Mouse (Mus musculus) forebrain, embryonic 11.5 days (tissue): ENCODE data around the gene Spryd7. TPM values are rescaled to one million over a fixed set of nuclear protein-coding genes. Genes with fewer than 3 reads are reported as not detected.
A peak's percentile ranks its signal among the peaks of the same experiment; 100 is the strongest.
"Not testable (repeated sequence)": the region's sequence is repeated elsewhere in the genome, so short reads cannot be mapped to it uniquely, and the experiment has no call there.

Experiments used
- ATAC-seq: fragments of 200-750 bp; cut with Nextera tagmentation; replicated peaks from 2 replicates; pipeline ENCODE4 v1.8.0; 2017; ENCODE audit warnings: moderate TSS enrichment; ENCODE audit not compliant: low FRiP score
- DNase-seq: peaks from one replicate; pipeline ENCODE4 v3.0.0-alpha.2; 2017; ENCODE audit warnings: low spot score
- H3K27ac ChIP-seq: fragments of 300-500 bp; sonication (generic); 2 replicates; pipeline ENCODE4 v1.5.1; 2014; ENCODE audit warnings: low read depth, low read length
- H3K27me3 ChIP-seq: fragments of 300-500 bp; sonication (generic); 2 replicates; pipeline ENCODE4 v1.6.1; 2014; ENCODE audit warnings: mild to moderate bottlenecking, low read length, mixed read lengths; ENCODE audit not compliant: control insufficient read depth, insufficient read depth
- H3K36me3 ChIP-seq: fragments of 300-500 bp; sonication (generic); 2 replicates; pipeline ENCODE4 v1.6.1; 2014; ENCODE audit warnings: mild to moderate bottlenecking, low read length, moderate library complexity, mixed read lengths; ENCODE audit not compliant: control insufficient read depth, insufficient read depth
- H3K4me1 ChIP-seq: fragments of 300-500 bp; sonication (generic); replicated peaks from 2 replicates; pipeline ENCODE4 v1.6.1; 2014; ENCODE audit warnings: low read length, mixed read lengths; ENCODE audit not compliant: control insufficient read depth, insufficient read depth
- H3K4me2 ChIP-seq: fragments of 300-500 bp; sonication (generic); 2 replicates; pipeline ENCODE4 v1.6.1; 2014; ENCODE audit warnings: low read depth, mild to moderate bottlenecking, low read length, moderate library complexity, mixed read lengths; ENCODE audit not compliant: severe bottlenecking
- H3K4me3 ChIP-seq: fragments of 300-500 bp; sonication (generic); 2 replicates; pipeline ENCODE4 v1.5.1; 2014; ENCODE audit warnings: low read depth, low read length
- H3K9ac ChIP-seq: fragments of 300-500 bp; sonication (generic); 2 replicates; pipeline ENCODE4 v1.6.1; 2014; ENCODE audit warnings: low read length
- H3K9me3 ChIP-seq: fragments of 300-500 bp; sonication (generic); 2 replicates; pipeline ENCODE4 v1.6.1; 2016; ENCODE audit warnings: low read length, mixed read lengths; ENCODE audit not compliant: control insufficient read depth
- WGBS: fragments of 180-500 bp; shearing (Covaris S2); extraction: QIAGEN DNeasy Blood & Tissue Kit; methylation state at CpG from one replicate; pipeline ENCODE4 v1.1.7; 2014; 5-methylcytosine and 5-hydroxymethylcytosine counted together
- polyA plus RNA-seq: library from polyadenylated mRNA; unstranded; fragments of >200 nt; fragmentation: Nextera tagmentation; extraction: Ambion mirVana; gene quantifications from 2 replicates; pipeline ENCODE4 v1.2.1, GENCODE M21; 2014

The Spryd7 gene
- polyA plus RNA-seq, 1 experiment from 2014 or later = 16.6 TPM

DNA sequence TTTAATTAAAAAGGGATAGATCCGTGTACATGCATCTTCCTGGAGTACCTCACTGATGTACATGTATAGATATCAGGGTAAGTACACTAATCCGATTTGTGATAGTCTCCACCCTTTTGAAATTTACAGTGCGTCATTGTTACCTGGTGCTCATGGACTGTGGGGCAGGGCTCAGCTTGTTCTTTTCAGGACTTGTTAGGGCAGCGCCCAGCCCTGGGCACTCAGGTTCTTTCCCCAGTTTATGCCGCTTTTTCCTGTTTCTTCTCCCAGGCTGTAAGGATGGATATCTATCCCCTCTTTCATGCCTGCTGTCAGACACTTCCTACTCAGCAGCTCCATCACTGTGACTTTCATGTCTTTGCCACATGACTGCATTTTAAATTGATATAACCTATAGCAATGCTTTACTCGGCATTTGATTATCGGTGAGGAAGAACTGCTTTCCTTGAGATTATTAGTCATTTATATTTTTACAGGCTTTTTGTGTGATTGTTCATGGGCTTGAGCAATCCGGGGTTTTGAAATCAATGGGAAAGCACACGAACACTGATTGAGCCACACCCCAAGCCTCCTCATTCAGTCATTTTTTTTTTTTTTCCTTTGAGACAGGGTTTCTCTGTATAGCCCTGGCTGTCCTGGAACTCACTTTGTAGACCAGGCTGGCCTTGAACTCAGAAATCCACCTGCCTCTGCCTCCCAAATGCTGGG lies 40.2 kb upstream of the Spryd7 start:
- no peak for ATAC-seq
- no peak overlapping the region for H3K27ac ChIP-seq
- WGBS = 91% methylated on average over 9 of the region's 9 CpGs

DNA sequence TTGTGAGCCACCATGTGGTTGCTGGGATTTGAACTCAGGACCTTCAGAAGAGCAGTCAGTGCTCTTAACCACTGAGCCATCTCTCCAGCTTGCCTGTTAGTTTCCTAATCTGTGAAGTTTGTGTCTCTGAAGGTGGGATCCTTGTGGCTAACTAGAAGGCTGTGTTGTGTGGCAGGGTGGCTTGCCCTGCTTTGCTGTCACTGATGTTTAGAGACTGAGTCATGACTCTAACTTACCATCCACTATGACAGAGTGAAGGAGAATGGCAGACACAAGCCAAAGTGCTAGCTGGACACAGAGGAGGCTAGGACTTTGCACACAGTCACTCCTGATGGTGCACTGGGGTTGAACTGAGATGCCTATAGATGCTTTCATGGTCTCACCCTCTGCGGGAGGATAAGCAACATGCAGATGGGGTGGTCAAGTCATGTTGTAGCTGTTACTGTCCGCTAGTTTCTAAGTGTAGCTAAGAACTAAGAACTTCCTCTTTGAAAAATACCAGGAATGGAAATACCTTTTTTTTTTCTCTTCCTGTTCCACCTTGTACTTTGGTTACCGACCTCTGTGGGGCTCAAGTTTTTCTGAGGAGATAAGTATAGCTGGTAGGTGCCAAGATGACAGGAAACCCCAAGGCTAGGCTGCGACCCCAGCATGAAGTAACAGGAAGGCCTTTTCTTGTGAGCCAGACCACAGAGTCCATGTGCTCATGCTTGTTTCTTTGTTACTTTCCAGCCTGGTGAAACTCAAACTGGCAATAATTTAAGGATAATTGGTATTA lies 32.8 kb upstream of the Spryd7 start:
- DNase-seq (no peak), ATAC-seq (no peak)
- H3K4me2 ChIP-seq = no peak overlapping the region

More for the DNA sequence above, 40.2 kb upstream of the Spryd7 start:
- no peaks in the 10 kb centered on the region for H3K9me3 ChIP-seq
- H3K4me1 ChIP-seq = peaks cover 2% of the 10 kb centered on the region; the same call in 1 of the 2 replicates
- H3K4me2 ChIP-seq = no peak overlapping the region
- no peak for DNase-seq
- H3K4me3 ChIP-seq = no peak overlapping the region
- H3K9ac ChIP-seq = no peak overlapping the region
- no peaks in the 10 kb centered on the region for H3K36me3 ChIP-seq
- H3K27me3 ChIP-seq = no peaks in the 10 kb centered on the region

DNA sequence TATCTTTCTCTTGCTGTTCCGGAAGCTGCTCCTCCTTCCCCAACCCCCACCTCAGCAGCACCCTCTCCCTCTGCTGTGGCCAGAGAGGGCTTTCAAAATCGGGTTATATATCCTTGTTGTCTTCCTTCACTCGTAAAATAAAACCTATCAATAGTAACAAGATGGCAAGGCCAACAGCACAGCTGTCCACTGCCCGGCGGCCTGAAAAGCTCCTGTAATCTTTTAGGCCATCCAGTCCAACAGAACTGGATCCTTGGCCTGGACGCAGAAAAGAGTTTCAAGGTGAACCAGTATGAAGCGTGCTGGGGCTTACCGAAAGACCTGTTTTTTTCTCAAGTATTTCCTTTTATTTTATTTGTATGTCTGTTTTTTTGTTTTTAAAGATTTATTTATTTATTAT lies 19.3 kb upstream of the Spryd7 start:
- no peak for ATAC-seq

More for the DNA sequence above, 32.8 kb upstream of the Spryd7 start:
- no peaks in the 10 kb centered on the region for H3K36me3 ChIP-seq
- 86% methylated on average over 4 of the region's 4 CpGs for WGBS
- no peaks in the 10 kb centered on the region for H3K9me3 ChIP-seq
- no peak overlapping the region for H3K4me3 ChIP-seq
- H3K9ac ChIP-seq = no peak overlapping the region
- no peak overlapping the region for H3K27ac ChIP-seq
- H3K4me1 ChIP-seq = no peaks in the 10 kb centered on the region
- H3K27me3 ChIP-seq = no peaks in the 10 kb centered on the region

DNA sequence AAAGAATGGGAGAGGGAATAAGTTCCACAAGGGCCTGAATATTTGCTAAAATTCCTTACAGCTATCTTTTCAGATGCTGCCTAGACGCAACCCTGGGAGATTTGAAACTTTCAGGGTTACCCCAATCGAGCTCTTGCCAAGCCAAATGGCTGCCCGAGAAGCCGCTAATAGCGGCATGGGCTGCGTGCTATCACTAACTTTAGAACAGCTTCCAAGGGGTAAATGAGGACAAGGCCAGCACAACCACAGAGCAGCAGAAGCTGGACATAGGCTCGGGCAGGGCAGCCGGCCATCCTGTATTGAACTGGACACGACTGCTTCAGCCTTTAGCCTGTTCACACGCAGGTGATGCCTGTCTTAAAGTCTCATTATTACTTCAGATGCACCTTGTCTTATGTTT lies 18.4 kb upstream of the Spryd7 start:
- Histone ChIP-seq H3K4me1 (no peaks in the 10 kb centered on the region), H3K4me3 (no peak overlapping the region), H3K9me3 (no peaks in the 10 kb centered on the region), H3K9ac (no peak overlapping the region), H3K36me3 (no peaks in the 10 kb centered on the region), H3K27me3 (no peaks in the 10 kb centered on the region), H3K4me2 (no peak overlapping the region), H3K27ac (no peak overlapping the region)
- no peak for DNase-seq
- no peak for ATAC-seq
- 90% methylated on average over 10 of the region's 10 CpGs for WGBS

More for the DNA sequence above, 19.3 kb upstream of the Spryd7 start:
- Histone ChIP-seq H3K4me1 (no peaks in the 10 kb centered on the region), H3K4me3 (no peak overlapping the region), H3K36me3 (no peaks in the 10 kb centered on the region), H3K4me2 (no peak overlapping the region), H3K27ac (no peak overlapping the region), H3K27me3 (no peaks in the 10 kb centered on the region), H3K9me3 (no peaks in the 10 kb centered on the region), H3K9ac (no peak overlapping the region)
- DNase-seq = no peak
- WGBS = 94% methylated on average over 8 of the region's 8 CpGs

DNA sequence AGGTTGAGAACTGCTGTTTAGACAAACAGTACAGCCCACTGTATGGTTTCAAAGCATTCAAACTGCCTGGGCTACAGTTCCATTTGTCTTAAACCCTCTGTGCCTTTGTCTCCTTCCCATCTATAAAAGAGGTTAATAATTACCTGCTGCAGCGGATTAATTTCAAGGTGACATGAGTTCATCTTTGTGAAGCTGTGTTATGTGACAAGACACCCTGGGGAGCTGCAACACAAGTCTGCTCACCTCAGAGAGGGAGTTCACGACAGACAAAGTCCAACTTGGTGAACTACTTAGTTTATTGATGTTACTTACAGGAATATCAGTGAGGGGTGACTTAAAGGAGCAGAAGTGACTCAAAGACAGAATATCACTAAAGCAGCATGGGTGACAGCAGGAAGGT lies 15.4 kb upstream of the Spryd7 start:
- no peak overlapping the region for H3K4me2 ChIP-seq
- WGBS = 71% methylated on average over 2 of the region's 2 CpGs
- H3K9ac ChIP-seq = no peak overlapping the region
- H3K27ac ChIP-seq = no peak overlapping the region
- ATAC-seq (no peak), DNase-seq (no peak)
- H3K9me3 ChIP-seq = no peaks in the 10 kb centered on the region
- no peaks in the 10 kb centered on the region for H3K36me3 ChIP-seq
- no peak overlapping the region for H3K4me3 ChIP-seq
- no peaks in the 10 kb centered on the region for H3K4me1 ChIP-seq
- no peaks in the 10 kb centered on the region for H3K27me3 ChIP-seq

DNA sequence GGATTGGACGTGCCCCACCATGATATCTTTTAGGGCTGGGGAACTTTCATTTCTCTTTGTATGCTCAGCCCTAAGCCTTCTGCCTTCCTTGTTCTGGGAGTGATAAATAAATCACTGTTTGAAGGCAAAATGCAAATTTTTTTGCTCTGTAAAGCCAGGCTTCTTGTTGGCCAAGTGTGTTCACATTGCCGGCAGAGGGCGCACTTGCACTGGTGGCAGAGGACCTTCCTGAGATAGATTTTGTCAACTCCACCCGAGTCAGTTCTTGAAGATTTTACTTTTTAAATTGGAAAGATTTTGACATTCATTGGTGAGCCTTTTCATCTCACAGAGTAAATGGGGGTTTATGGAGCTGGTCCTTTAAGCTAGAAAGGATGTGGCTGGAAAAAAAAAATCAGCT lies 14.7 kb upstream of the Spryd7 start:
- H3K4me2 ChIP-seq = no peak overlapping the region
- no peaks in the 10 kb centered on the region for H3K27me3 ChIP-seq
- no peaks in the 10 kb centered on the region for H3K36me3 ChIP-seq
- H3K4me3 ChIP-seq = no peak overlapping the region
- H3K9ac ChIP-seq = no peak overlapping the region
- H3K27ac ChIP-seq = no peak overlapping the region
- H3K9me3 ChIP-seq = no peaks in the 10 kb centered on the region
- 15% methylated on average over 4 of the region's 4 CpGs for WGBS
- DNase-seq (peak; percentile 90), ATAC-seq (no peak)
- H3K4me1 ChIP-seq = no peaks in the 10 kb centered on the region

DNA sequence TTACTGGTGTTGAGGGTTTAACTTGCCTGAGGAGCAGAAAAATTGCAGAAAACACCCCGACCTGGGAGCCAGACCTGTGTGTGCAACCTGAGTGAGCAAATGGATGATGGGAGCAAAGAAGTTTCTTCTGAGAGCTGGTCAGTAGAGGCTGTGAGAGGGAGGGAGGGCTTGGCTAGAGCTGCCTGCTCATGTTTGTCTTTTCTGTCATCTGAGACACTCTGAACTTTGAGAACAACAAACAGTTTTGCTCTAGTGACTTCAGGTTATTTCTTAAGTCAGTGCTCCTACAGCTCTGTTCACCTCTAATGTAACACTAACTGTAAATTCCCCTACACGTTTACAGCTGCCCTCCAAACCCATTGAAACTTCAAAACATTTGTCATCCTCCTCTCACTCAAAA lies 12.7 kb upstream of the Spryd7 start:
- WGBS = 75% methylated on average over 2 of the region's 2 CpGs

DNA sequence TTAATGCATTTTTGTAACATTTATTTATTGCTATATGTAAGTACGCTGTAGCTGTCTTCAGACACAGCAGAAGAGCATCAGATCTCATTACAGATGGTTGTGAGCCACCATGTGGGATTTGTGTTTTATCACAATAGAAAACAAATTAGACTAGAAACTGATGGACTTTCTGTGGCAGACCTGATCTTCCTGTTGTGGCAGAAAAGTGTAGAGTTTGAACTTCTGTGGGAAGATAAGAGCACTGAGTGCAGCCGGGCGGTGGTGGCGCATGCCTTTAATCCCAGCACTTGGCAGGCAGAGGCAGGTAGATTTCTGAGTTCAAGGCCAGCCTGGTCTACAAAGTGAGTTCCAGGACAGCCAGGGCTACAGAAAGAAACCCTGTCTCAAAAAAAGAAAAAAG lies 9.5 kb upstream of the Spryd7 start:
- not testable (repeated sequence) for H3K9ac ChIP-seq, H3K4me1 ChIP-seq, H3K27ac ChIP-seq, H3K36me3 ChIP-seq, ATAC-seq, H3K4me3 ChIP-seq, H3K4me2 ChIP-seq, H3K9me3 ChIP-seq, DNase-seq, H3K27me3 ChIP-seq
- WGBS = 98% methylated on average over 4 of the region's 4 CpGs

More for the DNA sequence above, 12.7 kb upstream of the Spryd7 start:
- no peak overlapping the region for H3K27ac ChIP-seq
- ATAC-seq (no peak), DNase-seq (no peak)
- no peaks in the 10 kb centered on the region for H3K9me3 ChIP-seq
- H3K27me3 ChIP-seq = no peaks in the 10 kb centered on the region
- H3K4me2 ChIP-seq = no peak overlapping the region
- H3K4me1 ChIP-seq = no peaks in the 10 kb centered on the region
- H3K4me3 ChIP-seq = no peak overlapping the region
- no peak overlapping the region for H3K9ac ChIP-seq
- no peaks in the 10 kb centered on the region for H3K36me3 ChIP-seq
